24 mouse cellular contexts compared by ENCODE assay signal in genomic region chr7:139081158-139081557, GRCm38 (mm10). TPM values are rescaled to one million over a fixed set of nuclear protein-coding genes. Genes with fewer than 3 reads are reported as not detected.
A peak's percentile ranks its signal among the peaks of the same experiment; 100 is the strongest.
DNase-seq lines count a peak whose midpoint lies in the region; ATAC-seq and TF ChIP-seq lines count a peak whose summit lies in the region.
"Had no signal": no experiment of that assay in that cellular context is flagged by ENCODE, and none has a peak within 500 bp of the region (broad histone marks: within the 10 kb centered on the region; RNA-seq: fewer than 3 reads in every experiment).

No protein-coding gene starts in this region.

- no peaks in the 10 kb centered on the region for H3K9me3 ChIP-seq in forebrain, postnatal 0 days (ENCODE audit: low read length)
- H3K9me3 ChIP-seq in forebrain, embryonic 16.5 days (ENCODE audit: control insufficient read depth, low read length): no peaks in the 10 kb centered on the region
- no peaks in the 10 kb centered on the region for H3K9me3 ChIP-seq in hindbrain, embryonic 12.5 days (replicated peaks)
- H3K9me3 ChIP-seq in hindbrain, embryonic 14.5 days (ENCODE audit: control insufficient read depth, low read length): no peaks in the 10 kb centered on the region
- H3K9me3 ChIP-seq: embryonic facial prominence, embryonic 15.5 days; heart, embryonic 12.5 days; heart, embryonic 15.5 days had no signal

- peak; percentile 47 for ATAC-seq in forebrain, postnatal 0 days
- ATAC-seq in forebrain, embryonic 16.5 days: no peak; the same call in 1 of the 2 replicates
- ATAC-seq in hindbrain, embryonic 12.5 days (ENCODE audit: low FRiP score): no peak
- ATAC-seq in hindbrain, embryonic 14.5 days (ENCODE audit: low FRiP score): no peak
- ATAC-seq: intestine, postnatal 0 days; Patski had no signal

- no peak overlapping the region for H3K27ac ChIP-seq in forebrain, postnatal 0 days (ENCODE audit: low read depth, low read length)
- H3K27ac ChIP-seq in forebrain, embryonic 16.5 days (ENCODE audit: low read length): no peak overlapping the region
- H3K27ac ChIP-seq in hindbrain, embryonic 12.5 days: peak overlapping the region; percentile 12
- no peak overlapping the region for H3K27ac ChIP-seq in hindbrain, embryonic 14.5 days
- H3K27ac ChIP-seq: embryonic facial prominence, embryonic 12.5 days; embryonic facial prominence, embryonic 15.5 days; heart, embryonic 15.5 days had no signal

- peak; percentile 40 for DNase-seq in forebrain, postnatal 0 days
- DNase-seq in hindbrain, embryonic 14.5 days (ENCODE audit: low spot score): no peak
- DNase-seq in retina, postnatal 1 day: peak; percentile 27
- DNase-seq in retina, embryonic 14.5 days (ENCODE audit: low spot score): no peak
- no peak for DNase-seq in natural killer cell, adult 2 months (ENCODE audit: low spot score in 2 of 2)
- DNase-seq: adrenal gland, postnatal 10 days; adrenal gland, postnatal 36 days; cerebellum, adult 11 months; cerebellum, adult 9-11 months; gastrocnemius, postnatal 25 days; heart, adult 18-20 months; heart, postnatal 10 days; heart, postnatal 4 days had no signal

- no peaks in the 10 kb centered on the region; the same call in 1 of the 2 replicates for H3K36me3 ChIP-seq in forebrain, postnatal 0 days (ENCODE audit: insufficient read depth)
- no peaks in the 10 kb centered on the region for H3K36me3 ChIP-seq in forebrain, embryonic 16.5 days (ENCODE audit: control insufficient read depth, insufficient read depth)
- no peaks in the 10 kb centered on the region for H3K36me3 ChIP-seq in hindbrain, embryonic 12.5 days
- no peaks in the 10 kb centered on the region for H3K36me3 ChIP-seq in hindbrain, embryonic 14.5 days (replicated peaks; ENCODE audit: control insufficient read depth, insufficient read depth)
- H3K36me3 ChIP-seq: embryonic facial prominence, embryonic 12.5 days; embryonic facial prominence, embryonic 15.5 days; G1E; heart, embryonic 12.5 days; heart, embryonic 15.5 days had no signal

- no peak overlapping the region for H3K9ac ChIP-seq in forebrain, postnatal 0 days
- no peak overlapping the region for H3K9ac ChIP-seq in forebrain, embryonic 16.5 days (replicated peaks; ENCODE audit: low read depth, low read length)
- H3K9ac ChIP-seq in hindbrain, embryonic 12.5 days: no peak overlapping the region
- no peak overlapping the region for H3K9ac ChIP-seq in hindbrain, embryonic 14.5 days
- H3K9ac ChIP-seq: embryonic facial prominence, embryonic 12.5 days; embryonic facial prominence, embryonic 15.5 days; heart, embryonic 12.5 days; heart, embryonic 15.5 days had no signal

- no peaks in the 10 kb centered on the region for H3K27me3 ChIP-seq in forebrain, postnatal 0 days (ENCODE audit: insufficient read depth, low read length)
- H3K27me3 ChIP-seq in forebrain, embryonic 16.5 days (replicated peaks; ENCODE audit: control insufficient read depth, insufficient read depth, low read length): peaks cover 2% of the 10 kb centered on the region
- no peaks in the 10 kb centered on the region for H3K27me3 ChIP-seq in hindbrain, embryonic 12.5 days
- H3K27me3 ChIP-seq in hindbrain, embryonic 14.5 days (ENCODE audit: control insufficient read depth, insufficient read depth, low read length): no peaks in the 10 kb centered on the region

- 47% methylated on average over 5 of the region's 5 CpGs for WGBS in forebrain, postnatal 0 days
- WGBS in forebrain, embryonic 16.5 days: 49% methylated on average over 5 of the region's 5 CpGs
- WGBS in hindbrain, embryonic 12.5 days: 46% methylated on average over 5 of the region's 5 CpGs
- 37% methylated on average over 5 of the region's 5 CpGs for WGBS in hindbrain, embryonic 14.5 days

- no peak overlapping the region for H3K4me2 ChIP-seq in forebrain, postnatal 0 days (ENCODE audit: low read depth)
- no peak overlapping the region for H3K4me2 ChIP-seq in forebrain, embryonic 16.5 days (ENCODE audit: low read length)
- no peak overlapping the region for H3K4me2 ChIP-seq in hindbrain, embryonic 12.5 days (replicated peaks)
- H3K4me2 ChIP-seq in hindbrain, embryonic 14.5 days (replicated peaks): no peak overlapping the region
- H3K4me2 ChIP-seq: embryonic facial prominence, embryonic 12.5 days; embryonic facial prominence, embryonic 15.5 days; heart, embryonic 12.5 days; heart, embryonic 15.5 days had no signal

- H3K4me1 ChIP-seq in forebrain, postnatal 0 days (ENCODE audit: insufficient read depth): peaks cover 16% of the 10 kb centered on the region
- peaks cover 23% of the 10 kb centered on the region for H3K4me1 ChIP-seq in forebrain, embryonic 16.5 days (replicated peaks; ENCODE audit: control insufficient read depth, insufficient read depth, low read length)
- peaks cover 42% of the 10 kb centered on the region for H3K4me1 ChIP-seq in hindbrain, embryonic 12.5 days
- H3K4me1 ChIP-seq in hindbrain, embryonic 14.5 days (replicated peaks; ENCODE audit: control insufficient read depth, insufficient read depth, low read length): peaks cover 15% of the 10 kb centered on the region

- no peak overlapping the region for H3K4me3 ChIP-seq in forebrain, postnatal 0 days (ENCODE audit: low read depth, low read length)
- H3K4me3 ChIP-seq in forebrain, embryonic 16.5 days (replicated peaks; ENCODE audit: low read length): no peak overlapping the region
- no peak overlapping the region for H3K4me3 ChIP-seq in hindbrain, embryonic 12.5 days
- H3K4me3 ChIP-seq in hindbrain, embryonic 14.5 days (replicated peaks; ENCODE audit: low read length): no peak overlapping the region
- H3K4me3 ChIP-seq: embryonic facial prominence, embryonic 12.5 days; embryonic facial prominence, embryonic 15.5 days; heart, embryonic 12.5 days; heart, embryonic 15.5 days had no signal

- no peak for TF ChIP-seq CTCF in forebrain, postnatal 0 days (IDR thresholded peaks at IDR 0.05; ENCODE audit: low read depth)

RNA-seq across cellular contexts. Expression of gene Dpysl4, which starts 4.6 kb away (rescaled TPM):
- total RNA-seq in forebrain, postnatal 0 days (2014; rRNA removed): 121 and 125 TPM in 2 replicates
- 112 and 142 TPM in 2 replicates for polyA plus RNA-seq in forebrain, postnatal 0 days (2015; fragmentation: Nextera tagmentation; extraction: Ambion mirVana)
- 103 and 122 TPM in 2 replicates for polyA plus RNA-seq in forebrain, embryonic 16.5 days (2015; fragmentation: Nextera tagmentation; extraction: Ambion mirVana)
- 269 TPM in 2 replicates for polyA plus RNA-seq in hindbrain, embryonic 12.5 days (2016; fragmentation: Nextera tagmentation; extraction: Ambion mirVana)
- 211 and 216 TPM in 2 replicates for polyA plus RNA-seq in hindbrain, embryonic 14.5 days (2014; fragmentation: Nextera tagmentation; extraction: Ambion mirVana)
- total RNA-seq: CH12.LX; common myeloid progenitor, adult 5-6 weeks had no signal
- polyA plus RNA-seq: G1E, Patski had no signal

Comparison
In these comparisons a context has a peak if more than half of its experiments do, and no peak if none do; other contexts are left out.
1. DNase-seq: peak in forebrain, postnatal 0 days (single experiment) and retina, postnatal 1 day (single experiment); none in hindbrain, embryonic 14.5 days (single experiment), retina, embryonic 14.5 days (single experiment) and natural killer cell, adult 2 months (0 of 2).